Mouse (Mus musculus): ENCODE measurements around the gene Rnd2. TPM values are rescaled to one million over a fixed set of nuclear protein-coding genes. Genes with fewer than 3 reads are reported as not detected.

Rnd2 gene
- polyA plus RNA-seq (2014; fragmentation: Nextera tagmentation; extraction: Ambion mirVana), result 7.0 and 10.8 TPM in 2 replicates

DNA sequence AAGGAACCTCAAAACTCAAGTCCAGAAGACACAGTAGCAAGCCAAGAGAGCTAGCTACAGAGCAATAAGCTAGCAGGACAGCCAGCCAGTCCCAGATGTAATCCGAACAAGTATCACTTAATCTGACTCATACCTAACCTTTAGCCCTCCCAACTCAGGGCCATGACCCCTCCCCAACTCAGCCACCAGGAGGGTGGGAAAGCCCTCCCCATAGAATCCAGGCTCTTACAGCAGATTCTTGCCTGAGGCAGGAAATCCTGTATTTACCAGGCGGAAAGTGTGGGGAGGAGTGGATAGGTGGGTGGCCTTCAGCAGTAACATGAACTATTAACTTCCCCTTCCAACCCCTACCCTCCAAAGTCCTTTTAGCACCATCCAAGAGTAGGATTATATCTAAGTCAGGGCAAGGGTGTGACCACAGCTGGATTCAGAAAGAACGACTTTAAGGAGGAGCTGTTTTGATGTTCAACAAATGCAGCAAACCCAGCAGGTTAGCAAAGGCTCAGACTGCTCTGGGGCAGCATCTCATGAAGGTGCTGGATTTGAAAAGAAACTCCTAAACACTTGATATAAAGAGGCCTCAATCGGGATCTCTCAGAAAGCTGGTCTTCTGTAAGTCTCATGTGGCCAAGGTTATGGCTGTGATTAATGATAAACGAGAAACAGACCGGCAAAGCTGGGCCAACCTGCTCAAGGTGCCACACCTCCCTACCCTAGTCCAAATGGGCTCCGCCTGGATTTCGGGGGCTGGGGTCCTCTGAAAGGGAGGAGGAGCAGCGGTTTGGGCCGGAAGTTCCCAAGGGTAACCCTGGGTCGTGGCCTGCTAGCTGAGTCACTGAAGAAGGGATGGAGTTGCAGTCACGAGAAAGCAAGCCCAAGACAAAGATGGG lies at the start of gene Rnd2:
Gene Rnd2, plus strand, starts transcription at position 789 of the 890 bp plus-strand sequence.
- peaks cover 43% of the 10 kb centered on the region for H3K4me1 ChIP-seq (ENCODE audit: control insufficient read depth, insufficient read depth, low read length)
- WGBS, result 4% methylated on average over 12 of the region's 12 CpGs

DNA sequence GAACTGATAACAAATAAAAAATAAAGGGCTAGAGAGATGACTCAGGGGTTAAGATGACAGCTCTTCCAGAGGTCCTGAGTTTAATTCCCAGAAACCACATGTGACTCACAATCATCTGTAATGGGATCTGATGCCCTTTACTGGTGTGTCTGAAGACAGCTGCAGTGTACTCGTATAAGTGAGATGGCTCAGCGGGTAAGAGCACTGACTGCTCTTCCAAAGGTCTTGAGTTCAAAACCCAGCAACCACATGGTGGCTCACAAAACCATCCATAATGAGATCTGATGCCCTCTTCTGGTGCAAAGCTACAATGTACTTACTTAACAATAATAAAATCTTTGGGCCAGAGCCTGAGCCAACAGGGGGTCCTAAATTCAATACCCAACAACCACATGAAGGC lies 49.5 kb upstream of the Rnd2 start:
- H3K4me1 ChIP-seq (ENCODE audit: control insufficient read depth, insufficient read depth, low read length), result peaks cover 8% of the 10 kb centered on the region
- no peak for ATAC-seq (ENCODE audit: low FRiP score, low TSS enrichment)
- WGBS, result 79% methylated on average over 2 of the region's 2 CpGs
- H3K4me3 ChIP-seq (ENCODE audit: low read length), result no peak overlapping the region
- no peak overlapping the region for H3K27ac ChIP-seq (ENCODE audit: low read depth, low read length)
- H3K27me3 ChIP-seq (ENCODE audit: control insufficient read depth, insufficient read depth, low read length), result no peaks in the 10 kb centered on the region
- no peaks in the 10 kb centered on the region for H3K9me3 ChIP-seq (ENCODE audit: control insufficient read depth, low read length)
- no peak overlapping the region for H3K4me2 ChIP-seq (replicated peaks; ENCODE audit: low read depth, low read length)
- peaks cover 36% of the 10 kb centered on the region for H3K36me3 ChIP-seq (ENCODE audit: control insufficient read depth, insufficient read depth, low read length)
- H3K9ac ChIP-seq (ENCODE audit: low read depth, low read length), result no peak overlapping the region

More for the DNA sequence above, at the start of gene Rnd2:
- peak; percentile 8; the same call in 1 of the 2 replicates for ATAC-seq (ENCODE audit: low FRiP score, low TSS enrichment)
- Histone ChIP-seq H3K36me3 (ENCODE audit: control insufficient read depth, insufficient read depth, low read length) (peaks cover 14% of the 10 kb centered on the region; the same call in 1 of the 2 replicates), H3K9ac (ENCODE audit: low read depth, low read length) (peak within 1 kb of the TSS; percentile 81), H3K27ac (ENCODE audit: low read depth, low read length) (peak within 1 kb of the TSS; percentile 79), H3K9me3 (ENCODE audit: control insufficient read depth, low read length) (no peaks in the 10 kb centered on the region), H3K4me2 (replicated peaks; ENCODE audit: low read depth, low read length) (peak within 1 kb of the TSS; percentile 99), H3K27me3 (ENCODE audit: control insufficient read depth, insufficient read depth, low read length) (no peaks in the 10 kb centered on the region), H3K4me3 (ENCODE audit: low read length) (peak within 1 kb of the TSS; percentile 80)

DNA sequence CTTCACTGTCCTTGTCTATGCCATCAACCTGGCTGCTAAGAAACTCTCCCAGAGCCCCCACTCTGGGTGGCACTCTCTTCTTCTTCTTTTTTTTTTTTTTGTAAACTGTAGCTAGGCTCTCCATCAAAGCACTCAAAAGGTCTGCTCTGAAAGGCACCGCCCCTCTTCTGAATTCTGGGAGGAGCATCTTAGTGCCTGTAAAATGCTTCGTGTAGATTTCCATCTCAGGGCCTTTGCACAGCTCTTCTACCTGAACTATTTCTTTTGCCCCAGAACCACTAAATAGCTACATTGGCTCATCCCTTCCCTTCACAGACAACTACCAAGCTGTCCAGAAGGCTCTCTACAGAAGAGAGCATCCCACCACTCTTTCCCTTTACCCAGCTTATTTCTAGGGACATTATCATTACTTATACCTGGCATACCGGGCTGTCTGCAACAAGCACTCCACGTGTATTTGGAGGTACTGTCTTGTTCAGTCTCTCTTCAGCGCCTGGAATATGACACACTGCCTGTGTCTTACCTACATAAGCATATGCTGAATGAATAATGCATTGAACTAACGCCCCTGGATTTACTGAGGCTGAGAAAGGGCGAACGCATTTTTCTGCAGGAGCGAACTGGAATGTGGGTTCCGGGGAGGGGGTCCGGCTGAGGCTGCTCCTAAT lies 48.2 kb upstream of the Rnd2 start:
- peak; percentile 41; the same call in 1 of the 2 replicates for ATAC-seq (ENCODE audit: low FRiP score, low TSS enrichment)
- H3K27me3 ChIP-seq (ENCODE audit: control insufficient read depth, insufficient read depth, low read length), result no peaks in the 10 kb centered on the region
- H3K4me1 ChIP-seq (ENCODE audit: control insufficient read depth, insufficient read depth, low read length), result peaks cover 8% of the 10 kb centered on the region
- H3K9me3 ChIP-seq (ENCODE audit: control insufficient read depth, low read length), result no peaks in the 10 kb centered on the region
- H3K4me2 ChIP-seq (replicated peaks; ENCODE audit: low read depth, low read length), result peak overlapping the region; percentile 85
- peak overlapping the region; percentile 94 for H3K4me3 ChIP-seq (ENCODE audit: low read length)
- peak overlapping the region; percentile 82 for H3K9ac ChIP-seq (ENCODE audit: low read depth, low read length)
- peaks cover 23% of the 10 kb centered on the region for H3K36me3 ChIP-seq (ENCODE audit: control insufficient read depth, insufficient read depth, low read length)
- H3K27ac ChIP-seq (ENCODE audit: low read depth, low read length), result peak overlapping the region; percentile 13; the same call in 1 of the 2 replicates
- 3% methylated on average over 11 of the region's 11 CpGs for WGBS

DNA sequence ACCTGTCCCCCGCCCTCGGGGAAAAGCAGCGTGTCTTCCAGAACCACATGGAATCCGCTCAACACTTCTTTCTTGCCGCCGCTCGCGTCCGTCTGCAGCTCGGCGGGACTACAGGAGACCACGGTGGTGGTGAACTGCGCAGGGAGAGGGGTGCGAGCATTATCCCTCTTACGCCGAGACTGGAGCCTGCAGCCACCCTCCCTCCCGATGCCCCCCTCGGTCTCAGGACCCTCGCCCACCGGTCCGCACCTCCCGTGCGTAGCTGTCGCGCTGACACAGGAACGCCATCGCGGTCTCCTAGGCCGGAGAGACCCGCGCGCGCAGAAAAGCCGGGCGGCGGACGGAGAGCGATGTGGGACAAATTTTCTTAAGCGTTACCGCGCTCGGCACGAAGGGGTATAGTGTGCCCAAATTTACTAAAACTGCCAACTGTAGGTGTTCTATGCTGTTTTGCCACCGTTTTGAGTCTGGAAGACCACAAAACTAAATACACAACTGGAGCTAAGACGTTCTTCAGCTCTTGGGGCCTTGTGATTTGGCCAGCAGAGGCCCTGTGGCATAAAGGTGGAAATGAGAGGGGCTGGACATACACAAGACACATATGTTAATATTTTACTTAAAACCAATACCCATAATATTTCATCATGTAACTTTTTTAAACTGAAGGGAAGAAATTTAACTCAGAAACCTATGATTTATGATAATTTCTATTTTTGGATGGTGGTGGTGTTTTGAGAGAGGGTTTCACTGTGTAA lies 47.5 kb upstream of the Rnd2 start, which contains the start of gene Aarsd1:
Gene Aarsd1, minus strand, starts transcription at position 515 of the 755 bp plus-strand sequence.
- peak within 1 kb of the TSS; percentile 94 for H3K4me3 ChIP-seq (ENCODE audit: low read length)
- peak within 1 kb of the TSS; percentile 82 for H3K9ac ChIP-seq (ENCODE audit: low read depth, low read length)
- WGBS, result under 1% methylated on average over 45 of the region's 45 CpGs
- H3K4me2 ChIP-seq (replicated peaks; ENCODE audit: low read depth, low read length), result peak within 1 kb of the TSS; percentile 85
- H3K4me1 ChIP-seq (ENCODE audit: control insufficient read depth, insufficient read depth, low read length), result peaks cover 8% of the 10 kb centered on the region
- peak within 1 kb of the TSS; percentile 13; the same call in 1 of the 2 replicates for H3K27ac ChIP-seq (ENCODE audit: low read depth, low read length)
- H3K27me3 ChIP-seq (ENCODE audit: control insufficient read depth, insufficient read depth, low read length), result no peaks in the 10 kb centered on the region
- peaks cover 18% of the 10 kb centered on the region for H3K36me3 ChIP-seq (ENCODE audit: control insufficient read depth, insufficient read depth, low read length)
- H3K9me3 ChIP-seq (ENCODE audit: control insufficient read depth, low read length), result no peaks in the 10 kb centered on the region
- peak; percentile 75 for ATAC-seq (ENCODE audit: low FRiP score, low TSS enrichment)

DNA sequence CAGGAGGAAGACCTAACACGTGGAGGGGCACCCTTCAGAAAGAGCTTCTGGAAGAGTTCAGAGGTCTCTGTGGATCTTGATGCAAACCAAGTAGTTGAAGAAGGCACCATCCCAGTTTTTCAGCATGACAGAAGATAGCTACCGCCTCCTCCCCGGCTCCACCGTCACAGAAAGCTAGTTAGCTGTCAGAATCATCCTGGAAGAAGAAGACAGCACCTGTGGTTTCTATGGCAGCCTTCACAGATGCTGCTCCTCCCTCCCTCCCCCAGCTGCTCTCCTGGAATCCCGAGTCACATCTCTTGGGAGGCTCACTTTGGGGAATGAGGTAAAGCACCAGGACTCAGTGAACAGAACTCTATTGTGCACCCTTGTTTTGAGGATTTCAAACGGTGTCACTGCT lies 45.8 kb upstream of the Rnd2 start:
- 63% methylated on average over 6 of the region's 6 CpGs for WGBS

DNA sequence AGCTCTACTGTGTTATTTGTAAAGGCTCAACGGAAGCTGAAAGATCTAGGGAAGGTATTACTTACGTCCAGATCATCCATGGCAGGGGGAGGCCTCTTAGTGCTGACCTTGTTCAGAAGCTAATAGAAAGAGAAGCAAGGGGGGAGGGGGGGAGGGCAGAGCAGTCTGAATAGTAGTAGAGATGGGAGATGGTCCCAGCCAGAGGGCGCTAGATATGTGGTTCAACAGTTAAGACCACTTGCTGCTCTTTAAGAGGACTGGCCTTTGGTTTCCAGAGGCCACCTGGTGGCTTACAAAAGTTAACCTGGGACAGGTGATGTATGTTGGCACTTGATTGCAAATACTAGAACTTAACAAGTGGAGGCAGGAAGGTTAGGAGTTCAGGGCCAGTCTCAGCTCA lies 45.2 kb upstream of the Rnd2 start:
- peaks cover 12% of the 10 kb centered on the region for H3K4me1 ChIP-seq (ENCODE audit: control insufficient read depth, insufficient read depth, low read length)
- no peak overlapping the region for H3K4me2 ChIP-seq (replicated peaks; ENCODE audit: low read depth, low read length)
- WGBS, result 34% methylated on average over 3 of the region's 3 CpGs
- H3K9ac ChIP-seq (ENCODE audit: low read depth, low read length), result no peak overlapping the region
- no peak overlapping the region for H3K4me3 ChIP-seq (ENCODE audit: low read length)
- ATAC-seq (ENCODE audit: low FRiP score, low TSS enrichment), result no peak
- no peaks in the 10 kb centered on the region for H3K36me3 ChIP-seq (ENCODE audit: control insufficient read depth, insufficient read depth, low read length)
- no peaks in the 10 kb centered on the region for H3K9me3 ChIP-seq (ENCODE audit: control insufficient read depth, low read length)
- no peaks in the 10 kb centered on the region for H3K27me3 ChIP-seq (ENCODE audit: control insufficient read depth, insufficient read depth, low read length)
- no peak overlapping the region for H3K27ac ChIP-seq (ENCODE audit: low read depth, low read length)

More for the DNA sequence above, 45.8 kb upstream of the Rnd2 start:
- no peak for ATAC-seq (ENCODE audit: low FRiP score, low TSS enrichment)
- H3K27me3 ChIP-seq (ENCODE audit: control insufficient read depth, insufficient read depth, low read length), result no peaks in the 10 kb centered on the region
- no peak overlapping the region for H3K4me2 ChIP-seq (replicated peaks; ENCODE audit: low read depth, low read length)
- H3K27ac ChIP-seq (ENCODE audit: low read depth, low read length), result no peak overlapping the region
- no peak overlapping the region for H3K4me3 ChIP-seq (ENCODE audit: low read length)
- peaks cover 2% of the 10 kb centered on the region; the same call in 1 of the 2 replicates for H3K36me3 ChIP-seq (ENCODE audit: control insufficient read depth, insufficient read depth, low read length)
- H3K9ac ChIP-seq (ENCODE audit: low read depth, low read length), result no peak overlapping the region
- peaks cover 10% of the 10 kb centered on the region for H3K4me1 ChIP-seq (ENCODE audit: control insufficient read depth, insufficient read depth, low read length)
- no peaks in the 10 kb centered on the region for H3K9me3 ChIP-seq (ENCODE audit: control insufficient read depth, low read length)

DNA sequence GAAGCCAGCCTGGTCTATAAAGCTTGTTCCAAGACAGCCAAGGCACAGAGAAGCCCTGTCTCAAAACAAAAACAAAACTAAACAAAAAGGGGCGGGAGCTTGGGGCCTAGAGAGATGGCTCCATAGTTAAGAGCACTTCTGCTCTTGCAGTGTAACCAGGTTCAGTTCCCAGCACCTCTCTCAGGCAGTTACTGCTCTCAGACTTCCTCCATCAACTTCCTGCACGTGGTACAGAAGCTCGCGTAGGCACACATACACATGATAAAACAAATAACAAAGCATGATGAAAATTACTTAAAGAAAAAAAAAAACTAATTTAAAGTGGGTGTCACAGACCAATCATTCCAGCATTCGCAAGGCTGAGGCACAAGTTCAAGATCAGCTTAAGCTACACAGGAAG lies 44.7 kb upstream of the Rnd2 start:
- H3K4me3 ChIP-seq (ENCODE audit: low read length), result no peak overlapping the region
- no peaks in the 10 kb centered on the region for H3K27me3 ChIP-seq (ENCODE audit: control insufficient read depth, insufficient read depth, low read length)
- H3K4me2 ChIP-seq (replicated peaks; ENCODE audit: low read depth, low read length), result no peak overlapping the region
- H3K9ac ChIP-seq (ENCODE audit: low read depth, low read length), result no peak overlapping the region
- no peaks in the 10 kb centered on the region for H3K36me3 ChIP-seq (ENCODE audit: control insufficient read depth, insufficient read depth, low read length)
- H3K9me3 ChIP-seq (ENCODE audit: control insufficient read depth, low read length), result no peaks in the 10 kb centered on the region
- WGBS, result 91% methylated on average over 5 of the region's 5 CpGs
- ATAC-seq (ENCODE audit: low FRiP score, low TSS enrichment), result no peak
- no peak overlapping the region for H3K27ac ChIP-seq (ENCODE audit: low read depth, low read length)
- peaks cover 12% of the 10 kb centered on the region for H3K4me1 ChIP-seq (ENCODE audit: control insufficient read depth, insufficient read depth, low read length)

DNA sequence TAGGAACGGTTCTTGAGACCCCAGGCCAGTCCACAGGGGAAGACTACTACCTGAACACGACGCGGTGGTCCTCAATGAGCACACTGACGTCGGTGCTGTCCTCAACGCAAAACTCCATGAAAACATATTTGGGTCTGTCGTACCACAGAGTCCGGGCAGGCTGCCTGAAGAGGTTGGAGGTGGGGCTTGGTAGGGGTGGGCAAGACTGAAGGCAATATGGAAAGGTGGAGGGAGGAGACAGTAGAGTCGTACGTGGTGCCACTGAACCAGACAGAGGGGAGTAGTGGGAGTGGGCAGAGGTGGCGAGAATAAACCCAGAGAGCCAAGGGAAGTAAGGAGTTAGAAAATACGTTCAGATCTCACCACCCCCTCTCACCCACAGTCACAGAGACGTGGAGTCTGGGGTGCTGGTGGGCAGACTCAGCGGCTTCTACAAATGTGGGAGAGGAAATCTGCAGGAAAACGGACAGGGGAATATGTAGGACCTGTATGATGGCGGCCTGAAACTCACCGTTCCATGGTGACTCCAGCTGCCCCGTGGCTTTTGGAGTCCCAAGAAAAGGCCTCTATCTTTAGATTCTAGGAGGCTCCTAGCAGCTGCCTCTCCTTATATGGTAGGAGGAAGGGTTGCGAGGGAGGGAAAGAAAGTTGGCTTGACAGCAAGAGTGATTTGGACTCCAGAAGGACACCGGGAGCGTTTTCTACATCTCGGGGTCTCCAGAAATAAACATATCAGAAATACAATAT lies 40.5 kb upstream of the Rnd2 start, which contains the start of gene Gm27029:
Gene Gm27029, minus strand, starts transcription at position 692 of the 747 bp plus-strand sequence.
- peak within 1 kb of the TSS; percentile 95 for H3K4me3 ChIP-seq (ENCODE audit: low read length)
- peak within 1 kb of the TSS; percentile 78 for H3K4me2 ChIP-seq (replicated peaks; ENCODE audit: low read depth, low read length)
- H3K27me3 ChIP-seq (ENCODE audit: control insufficient read depth, insufficient read depth, low read length), result no peaks in the 10 kb centered on the region
- H3K27ac ChIP-seq (ENCODE audit: low read depth, low read length), result peak within 1 kb of the TSS; percentile 80
- no peaks in the 10 kb centered on the region; the same call in 1 of the 2 replicates for H3K36me3 ChIP-seq (ENCODE audit: control insufficient read depth, insufficient read depth, low read length)
- peaks cover 19% of the 10 kb centered on the region for H3K4me1 ChIP-seq (ENCODE audit: control insufficient read depth, insufficient read depth, low read length)
- no peaks in the 10 kb centered on the region for H3K9me3 ChIP-seq (ENCODE audit: control insufficient read depth, low read length)
- H3K9ac ChIP-seq (ENCODE audit: low read depth, low read length), result peak within 1 kb of the TSS; percentile 82
- peak; percentile 68 for ATAC-seq (ENCODE audit: low FRiP score, low TSS enrichment)
- WGBS, result 3% methylated on average over 23 of the region's 23 CpGs
